Comparison of ENCODE assay signal across 8 mouse cellular contexts in the genomic region with DNA sequence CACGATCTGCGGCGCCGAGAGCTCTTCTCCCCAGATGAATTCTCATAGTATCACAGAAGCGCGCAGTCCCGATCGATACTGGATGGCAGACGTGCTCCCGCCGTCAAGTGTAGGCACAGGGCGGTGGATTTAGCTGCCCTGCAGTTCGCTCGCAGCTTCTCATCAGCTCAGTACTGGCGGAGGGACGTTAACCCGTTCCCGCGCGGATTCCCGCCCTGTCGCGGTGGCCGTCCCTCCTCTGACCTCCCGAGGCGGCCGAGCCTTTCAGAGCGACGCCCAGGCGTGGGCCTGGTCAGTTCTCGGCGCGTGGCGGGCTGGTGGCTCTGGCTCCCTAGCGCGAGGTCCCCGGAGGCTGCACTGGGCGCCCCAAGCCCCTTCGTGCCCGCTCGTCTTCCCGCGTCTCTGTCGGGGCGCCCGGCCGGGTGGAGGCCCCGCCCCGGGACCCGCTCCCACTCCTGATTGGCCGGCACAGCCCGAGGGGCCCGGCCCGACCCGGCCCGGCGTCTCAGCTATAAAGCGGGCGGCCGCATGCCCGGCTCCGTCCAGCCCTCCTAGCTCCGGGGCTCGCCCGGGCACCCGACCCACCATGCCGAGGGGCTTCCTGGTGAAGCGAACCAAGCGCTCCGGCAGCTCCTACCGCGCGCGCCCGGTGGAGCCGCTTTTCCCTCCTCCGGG. TPM values are rescaled to one million over a fixed set of nuclear protein-coding genes. Genes with fewer than 3 reads are reported as not detected.
DNase-seq lines count a peak whose midpoint lies in the region; ATAC-seq lines count a peak whose summit lies in the region.

Gene Insm2 (plus strand): TSS at position 541 of the 675 bp plus-strand sequence.

- no peaks in the 10 kb centered on the region for H3K9me3 ChIP-seq in heart, embryonic 14.5 days (ENCODE audit: control insufficient read depth, low read length)
- no peaks in the 10 kb centered on the region for H3K9me3 ChIP-seq in forebrain, embryonic 15.5 days
- no peaks in the 10 kb centered on the region for H3K9me3 ChIP-seq in limb, embryonic 13.5 days

- peaks cover 6% of the 10 kb centered on the region for H3K36me3 ChIP-seq in heart, embryonic 14.5 days (ENCODE audit: control insufficient read depth, insufficient read depth, low read length)
- peaks cover 3% of the 10 kb centered on the region; the same call in 1 of the 2 replicates for H3K36me3 ChIP-seq in forebrain, embryonic 15.5 days
- H3K36me3 ChIP-seq in limb, embryonic 13.5 days: peaks cover 5% of the 10 kb centered on the region; the same call in 1 of the 2 replicates

- H3K4me2 ChIP-seq in heart, embryonic 14.5 days (ENCODE audit: low read length): peak within 1 kb of the TSS; percentile 68
- peak within 1 kb of the TSS; percentile 80 for H3K4me2 ChIP-seq in forebrain, embryonic 15.5 days (replicated peaks)
- H3K4me2 ChIP-seq in limb, embryonic 13.5 days (replicated peaks): peak within 1 kb of the TSS; percentile 82

- no peak for DNase-seq in heart, adult 9 months (ENCODE audit: low spot score in 2 of 2)
- DNase-seq in urinary bladder, postnatal 14 days (ENCODE audit: low spot score): peak; percentile 2
- DNase-seq in urinary bladder, postnatal 25 days (ENCODE audit: low spot score): no peak
- DNase-seq in retina, postnatal 7 days (ENCODE audit: low read depth, low spot score): peak; percentile 39
- no peak for DNase-seq in urinary bladder, adult 18-20 months (ENCODE audit: low spot score in 2 of 2)

- peaks cover 56% of the 10 kb centered on the region for H3K27me3 ChIP-seq in heart, embryonic 14.5 days (ENCODE audit: control insufficient read depth, insufficient read depth, low read length)
- H3K27me3 ChIP-seq in forebrain, embryonic 15.5 days: peaks cover 60% of the 10 kb centered on the region
- peaks cover 75% of the 10 kb centered on the region for H3K27me3 ChIP-seq in limb, embryonic 13.5 days

- H3K4me3 ChIP-seq in heart, embryonic 14.5 days (ENCODE audit: control insufficient read depth in 1 of 2, insufficient read depth in 1 of 2, low read depth in 1 of 2, low read length in 2 of 2): peak within 1 kb of the TSS; percentile 38 to 50
- H3K4me3 ChIP-seq in forebrain, embryonic 15.5 days: peak within 1 kb of the TSS; percentile 54
- peak within 1 kb of the TSS; percentile 46 for H3K4me3 ChIP-seq in limb, embryonic 13.5 days

- peak; percentile 36; the same call in 1 of the 2 replicates for ATAC-seq in heart, embryonic 14.5 days (ENCODE audit: insufficient number of reproducible peaks, insufficient read depth, low FRiP score, low read depth)
- peak; percentile 82 for ATAC-seq in forebrain, embryonic 15.5 days (replicated peaks)
- peak; percentile 27; the same call in 1 of the 2 replicates for ATAC-seq in limb, embryonic 13.5 days (ENCODE audit: low FRiP score, low read depth)

- H3K27ac ChIP-seq in heart, embryonic 14.5 days (replicated peaks in 1 of 2; ENCODE audit: control insufficient read depth in 1 of 2, insufficient read depth in 1 of 2, low read depth in 2 of 2, low read length in 2 of 2): no peak within 1 kb of the TSS
- H3K27ac ChIP-seq in forebrain, embryonic 15.5 days (replicated peaks): no peak within 1 kb of the TSS
- H3K27ac ChIP-seq in limb, embryonic 13.5 days: no peak within 1 kb of the TSS

- H3K9ac ChIP-seq in heart, embryonic 14.5 days (ENCODE audit: low read length): no peak within 1 kb of the TSS
- peak within 1 kb of the TSS; percentile 37 for H3K9ac ChIP-seq in forebrain, embryonic 15.5 days (replicated peaks)
- no peak within 1 kb of the TSS for H3K9ac ChIP-seq in limb, embryonic 13.5 days

- H3K4me1 ChIP-seq in heart, embryonic 14.5 days (ENCODE audit: control insufficient read depth in 2 of 2, insufficient read depth in 2 of 2, low read length in 2 of 2): peaks cover 4 to 20% of the 10 kb centered on the region in 2 experiments
- H3K4me1 ChIP-seq in forebrain, embryonic 15.5 days: peaks cover 24% of the 10 kb centered on the region
- H3K4me1 ChIP-seq in limb, embryonic 13.5 days: peaks cover 26% of the 10 kb centered on the region

- WGBS in heart, embryonic 14.5 days: under 1% methylated on average over 77 of the region's 77 CpGs
- 0% methylated on average over 71 of the region's 77 CpGs for whole genome bisulfite sequencing in forebrain, embryonic 15.5 days
- under 1% methylated on average over 77 of the region's 77 CpGs for WGBS in limb, embryonic 13.5 days

RNA-seq across cellular contexts. Expression of gene Insm2, which starts in this region (rescaled TPM):
- not detected in 2 replicates for polyA plus RNA-seq in heart, embryonic 14.5 days (2014; fragmentation: Nextera tagmentation; extraction: Ambion mirVana)
- 2.1 and 2.5 TPM in 2 replicates for polyA plus RNA-seq in forebrain, embryonic 15.5 days (2015; fragmentation: Nextera tagmentation; extraction: Ambion mirVana)
- polyA plus RNA-seq in limb, embryonic 13.5 days (2015; fragmentation: Nextera tagmentation; extraction: Ambion mirVana): 0.06 TPM in 2 replicates

Comparison
In these comparisons a context has a peak if more than half of its experiments do, and no peak if none do; other contexts are left out.
1. DNase-seq: peak in urinary bladder, postnatal 14 days (single experiment) and retina, postnatal 7 days (single experiment); none in heart, adult 9 months (0 of 2), urinary bladder, postnatal 25 days (single experiment) and urinary bladder, adult 18-20 months (0 of 2).
2. Peak in ATAC-seq, H3K4me3 ChIP-seq and H3K4me2 ChIP-seq in heart, embryonic 14.5 days; RNA of the gene not detected or under 1 TPM.
3. Peak in ATAC-seq, H3K4me3 ChIP-seq and H3K4me2 ChIP-seq in limb, embryonic 13.5 days; RNA of the gene not detected or under 1 TPM.
4. ATAC-seq: peak in every context shown above with its lines; median percentile 82 in forebrain, embryonic 15.5 days; 36 in heart, embryonic 14.5 days; 27 in limb, embryonic 13.5 days.
5. Peak in every context shown above with its lines, with median percentiles within 50 percentile points of each other: H3K4me2 ChIP-seq and H3K4me3 ChIP-seq.